Mouse (Mus musculus) lung, embryonic 16.5 days (tissue): ENCODE measurements around the gene B9d2. TPM values are rescaled to one million over a fixed set of nuclear protein-coding genes. Genes with fewer than 3 reads are reported as not detected.
A peak's percentile ranks its signal among the peaks of the same experiment; 100 is the strongest.

Source experiments
- ATAC-seq: fragments of 200-750 bp; cut with Nextera tagmentation; 2 replicates; pipeline ENCODE4 v1.8.0; 2017; ENCODE audit warnings: low read depth, mild to moderate bottlenecking, moderate library complexity
- H3K27ac ChIP-seq: fragments of 300-500 bp; sonication (generic); 2 replicates; pipeline ENCODE4 v1.5.1; 2014; ENCODE audit warnings: mild to moderate bottlenecking, control low read depth, low read length
- H3K27me3 ChIP-seq: fragments of 300-500 bp; sonication (generic); 2 replicates; pipeline ENCODE4 v1.6.1; 2014; ENCODE audit warnings: low read depth, low read length, mixed read lengths; ENCODE audit not compliant: control insufficient read depth, insufficient read depth
- H3K36me3 ChIP-seq: fragments of 300-500 bp; sonication (generic); 2 replicates; pipeline ENCODE4 v1.6.1; 2014; ENCODE audit warnings: low read length; ENCODE audit not compliant: control insufficient read depth, insufficient read depth
- H3K4me1 ChIP-seq: fragments of 300-500 bp; sonication (generic); replicated peaks from 2 replicates; pipeline ENCODE4 v1.6.1; 2014; ENCODE audit warnings: low read length, mixed read lengths; ENCODE audit not compliant: control insufficient read depth, insufficient read depth
- H3K4me2 ChIP-seq: fragments of 300-500 bp; sonication (generic); 2 replicates; pipeline ENCODE4 v1.6.1; 2014; ENCODE audit warnings: low read depth, low read length, control low read depth
- H3K4me3 ChIP-seq: fragments of 300-500 bp; sonication (generic); 2 replicates; pipeline ENCODE4 v1.5.1; 2014; ENCODE audit warnings: mild to moderate bottlenecking, low read length, control low read depth
- H3K9ac ChIP-seq: fragments of 300-500 bp; sonication (generic); 2 replicates; pipeline ENCODE4 v1.6.1; 2014; ENCODE audit warnings: low read length, control low read depth
- H3K9me3 ChIP-seq: fragments of 300-500 bp; sonication (generic); 2 replicates; pipeline ENCODE4 v1.6.1; 2016; ENCODE audit warnings: low read length; ENCODE audit not compliant: control insufficient read depth
- WGBS: fragments of 180-500 bp; shearing (Covaris S2); extraction: QIAGEN DNeasy Blood & Tissue Kit; methylation state at CpG from one replicate; pipeline ENCODE4 v1.1.7; 2014; 5-methylcytosine and 5-hydroxymethylcytosine counted together
- polyA plus RNA-seq: library from polyadenylated mRNA; unstranded; fragments of >200 nt; fragmentation: Nextera tagmentation; extraction: Ambion mirVana; gene quantifications from 2 replicates; pipeline ENCODE4 v1.2.1, GENCODE M21; 2015

The B9d2 gene
- polyA plus RNA-seq, 1 experiment from 2014 or later = 33.1 TPM

DNA sequence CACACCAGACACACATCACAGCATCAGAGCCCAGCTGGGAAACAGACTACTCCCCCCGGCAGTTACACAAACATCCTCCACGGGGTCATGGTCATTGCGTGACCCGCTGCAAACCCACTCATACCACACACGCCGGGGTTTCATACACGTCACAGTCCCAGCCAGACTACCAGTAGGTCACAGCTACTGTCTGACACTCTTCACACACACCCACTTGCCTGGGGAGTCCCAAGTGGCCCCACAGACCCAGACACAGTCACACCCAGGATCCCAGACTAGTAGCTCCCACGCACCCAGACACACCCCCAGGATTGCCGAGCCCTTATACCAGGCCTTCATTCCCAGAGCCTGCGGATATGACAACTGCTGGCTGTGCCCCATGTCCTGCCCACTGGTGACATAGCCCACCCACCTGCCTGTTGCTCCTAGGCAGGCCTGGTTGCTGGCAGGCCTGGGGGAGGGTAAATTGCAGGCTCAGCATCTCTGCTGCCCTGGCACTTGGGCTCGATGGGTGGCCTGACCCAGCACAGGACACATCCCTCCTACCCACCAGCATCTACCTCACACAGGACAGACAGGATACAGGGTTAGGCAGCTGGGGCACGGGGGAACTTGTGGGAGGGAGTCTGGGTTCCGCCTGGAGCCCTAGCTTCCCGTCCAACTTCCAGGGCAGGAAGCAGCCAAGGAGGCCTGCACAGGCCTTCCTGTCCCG lies 27.2 kb downstream of the B9d2 start:
- peaks cover 2% of the 10 kb centered on the region; the same call in 1 of the 2 replicates for H3K36me3 ChIP-seq
- peak overlapping the region; percentile 82 for H3K27ac ChIP-seq
- H3K4me3 ChIP-seq = no peak overlapping the region
- H3K4me1 ChIP-seq = peaks cover 43% of the 10 kb centered on the region
- H3K27me3 ChIP-seq = no peaks in the 10 kb centered on the region; the same call in 1 of the 2 replicates
- H3K9ac ChIP-seq = no peak overlapping the region
- peak; percentile 78 for ATAC-seq
- H3K9me3 ChIP-seq = no peaks in the 10 kb centered on the region
- WGBS = 36% methylated on average over 15 of the region's 15 CpGs
- H3K4me2 ChIP-seq = no peak overlapping the region

DNA sequence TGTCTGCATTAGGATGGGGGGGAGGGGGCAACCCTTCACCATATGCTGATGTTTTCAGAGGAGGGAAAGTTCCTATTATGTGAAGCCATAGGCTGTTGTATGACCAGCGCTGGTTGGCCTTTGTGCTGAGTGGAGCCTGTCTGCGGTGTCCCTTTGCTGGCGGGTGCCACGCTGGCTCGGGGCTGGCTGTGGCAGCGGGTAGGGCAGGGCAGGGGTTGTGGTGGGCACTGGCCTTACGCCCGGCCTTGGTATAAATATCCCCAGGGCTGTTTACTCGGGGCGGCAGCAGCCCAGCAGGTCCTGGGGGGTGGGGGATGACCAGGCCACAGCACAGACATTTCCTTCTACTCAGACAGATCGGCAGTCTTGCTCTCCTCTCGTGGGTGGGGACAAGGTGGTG lies 29.4 kb downstream of the B9d2 start:
- 8% methylated on average over 12 of the region's 12 CpGs for WGBS
- H3K4me1 ChIP-seq = peaks cover 35% of the 10 kb centered on the region
- no peak overlapping the region for H3K4me2 ChIP-seq

DNA sequence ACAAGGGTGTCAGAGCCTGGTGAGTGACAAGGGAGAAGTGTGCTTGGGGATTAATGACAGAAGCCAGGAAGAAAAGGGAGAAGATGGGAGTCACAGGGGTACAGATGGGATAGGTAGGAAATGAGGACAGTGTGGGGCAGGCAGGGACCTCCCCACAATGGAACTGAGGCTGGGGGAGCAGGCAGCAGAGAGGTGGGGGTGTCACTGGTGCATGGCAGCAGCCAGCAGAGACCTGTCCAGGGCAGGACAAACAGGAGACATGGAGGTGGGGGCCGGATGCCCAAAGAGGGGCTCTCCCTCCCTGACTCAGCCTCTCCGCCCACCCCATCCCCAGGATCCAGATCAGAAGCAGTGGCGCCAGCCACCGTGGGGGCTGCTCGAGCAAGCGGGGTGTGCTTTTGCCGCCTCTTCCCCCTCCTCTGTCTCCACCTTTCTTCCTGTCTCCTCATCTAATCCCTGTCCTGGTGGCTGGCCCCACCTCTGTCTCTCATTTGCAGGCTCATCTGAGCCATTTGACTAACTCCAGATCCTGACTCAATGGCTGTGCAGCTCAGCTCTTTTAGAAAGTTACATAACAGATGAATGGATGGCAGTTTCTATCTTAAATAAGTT lies 30.0 kb downstream of the B9d2 start:
- Histone ChIP-seq H3K4me2 (no peak overlapping the region), H3K9ac (peak overlapping the region; percentile 36), H3K27me3 (no peaks in the 10 kb centered on the region), H3K27ac (0 out of 2 replicates have a peak overlapping the region, but pooled peaks have one; percentile 2), H3K36me3 (peaks cover 29% of the 10 kb centered on the region), H3K4me1 (peaks cover 30% of the 10 kb centered on the region), H3K9me3 (no peaks in the 10 kb centered on the region), H3K4me3 (no peak overlapping the region)
- ATAC-seq = no peak
- WGBS = 13% methylated on average over 7 of the region's 7 CpGs

More for the DNA sequence above, 29.4 kb downstream of the B9d2 start:
- Histone ChIP-seq H3K27me3 (no peaks in the 10 kb centered on the region), H3K27ac (0 out of 2 replicates have a peak overlapping the region, but pooled peaks have one; percentile 2), H3K9ac (peak overlapping the region; percentile 19; the same call in 1 of the 2 replicates), H3K4me3 (no peak overlapping the region), H3K36me3 (peaks cover 23% of the 10 kb centered on the region), H3K9me3 (no peaks in the 10 kb centered on the region)
- no peak for ATAC-seq

DNA sequence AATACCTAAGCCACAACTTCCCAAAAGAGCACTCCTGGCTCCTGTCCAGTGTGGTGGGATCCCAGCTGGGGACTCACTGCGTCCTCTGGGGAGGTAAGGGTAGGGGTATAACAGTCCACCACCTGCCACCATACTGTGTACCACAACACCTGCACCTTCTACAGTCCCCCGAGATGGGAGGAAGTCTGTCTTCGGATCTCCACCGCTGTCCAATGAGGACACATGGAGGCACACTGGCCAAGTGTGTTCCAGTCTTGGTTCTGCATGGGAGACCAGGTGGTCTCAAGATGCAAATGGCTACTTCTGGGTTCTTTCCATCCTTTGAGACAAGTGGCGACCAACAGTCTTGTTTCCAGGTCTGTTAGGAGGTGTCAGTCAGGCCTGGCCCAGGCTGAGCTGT lies 30.6 kb downstream of the B9d2 start:
- Histone ChIP-seq H3K36me3 (peaks cover 33% of the 10 kb centered on the region), H3K4me3 (no peak overlapping the region), H3K27me3 (no peaks in the 10 kb centered on the region), H3K9ac (no peak overlapping the region), H3K4me1 (peaks cover 24% of the 10 kb centered on the region), H3K4me2 (no peak overlapping the region), H3K27ac (no peak overlapping the region), H3K9me3 (no peaks in the 10 kb centered on the region)
- WGBS = 69% methylated on average over 5 of the region's 5 CpGs
- ATAC-seq = no peak

DNA sequence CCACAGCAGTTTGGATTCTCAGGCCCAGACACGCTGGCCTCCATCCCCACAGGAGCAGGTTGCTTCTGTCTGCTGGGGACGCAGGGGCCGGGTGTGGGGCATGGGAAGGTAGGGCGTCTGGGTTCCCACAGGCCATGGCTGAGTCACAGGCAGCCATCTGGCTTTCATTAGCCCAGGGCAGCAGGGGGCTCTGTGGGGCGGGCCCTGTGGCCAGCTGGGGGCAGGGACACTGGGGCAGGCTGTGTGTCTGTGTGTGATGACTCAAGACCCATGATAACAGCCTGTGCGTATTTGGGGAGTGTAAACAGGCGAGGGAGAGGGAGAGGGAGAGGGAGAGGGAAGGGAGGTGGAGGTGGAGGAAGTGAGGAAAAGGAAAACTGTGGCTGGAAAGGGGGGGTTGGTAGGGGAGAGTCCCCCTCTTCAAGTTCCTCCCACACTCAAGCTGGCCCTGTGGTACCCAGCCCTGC lies 31.2 kb downstream of the B9d2 start:
- H3K4me3 ChIP-seq = no peak overlapping the region
- ATAC-seq = no peak
- H3K4me1 ChIP-seq = peaks cover 18% of the 10 kb centered on the region
- H3K9ac ChIP-seq = no peak overlapping the region
- peaks cover 33% of the 10 kb centered on the region for H3K36me3 ChIP-seq
- no peaks in the 10 kb centered on the region for H3K27me3 ChIP-seq
- WGBS = 39% methylated on average over 7 of the region's 7 CpGs
- no peak overlapping the region for H3K27ac ChIP-seq
- no peak overlapping the region for H3K4me2 ChIP-seq
- H3K9me3 ChIP-seq = no peaks in the 10 kb centered on the region

DNA sequence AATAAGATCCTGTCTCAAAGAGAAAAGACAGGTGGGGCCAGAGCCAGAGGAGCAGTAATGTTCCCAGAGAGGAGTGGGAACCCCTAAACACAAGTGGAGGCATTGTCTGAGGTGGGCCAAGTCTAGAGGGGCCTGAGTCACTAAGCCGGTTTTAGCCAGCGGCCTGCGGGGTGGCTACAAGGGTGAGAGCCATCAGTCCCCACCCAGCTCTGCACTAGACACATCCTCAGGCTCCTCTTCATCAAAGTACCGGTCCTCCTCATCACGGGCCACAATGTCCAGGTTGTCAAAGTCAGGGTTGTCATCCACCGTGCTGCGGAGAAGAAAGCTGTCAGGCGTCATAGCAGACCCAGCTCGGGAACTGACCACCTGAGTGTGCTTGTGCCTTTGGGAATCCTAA lies 32.2 kb downstream of the B9d2 start:
- 82% methylated on average over 9 of the region's 9 CpGs for WGBS
- Histone ChIP-seq H3K4me1 (peaks cover 14% of the 10 kb centered on the region), H3K27me3 (no peaks in the 10 kb centered on the region), H3K36me3 (peaks cover 33% of the 10 kb centered on the region), H3K27ac (no peak overlapping the region), H3K9me3 (no peaks in the 10 kb centered on the region), H3K4me3 (no peak overlapping the region), H3K9ac (no peak overlapping the region), H3K4me2 (no peak overlapping the region)
- ATAC-seq = no peak

DNA sequence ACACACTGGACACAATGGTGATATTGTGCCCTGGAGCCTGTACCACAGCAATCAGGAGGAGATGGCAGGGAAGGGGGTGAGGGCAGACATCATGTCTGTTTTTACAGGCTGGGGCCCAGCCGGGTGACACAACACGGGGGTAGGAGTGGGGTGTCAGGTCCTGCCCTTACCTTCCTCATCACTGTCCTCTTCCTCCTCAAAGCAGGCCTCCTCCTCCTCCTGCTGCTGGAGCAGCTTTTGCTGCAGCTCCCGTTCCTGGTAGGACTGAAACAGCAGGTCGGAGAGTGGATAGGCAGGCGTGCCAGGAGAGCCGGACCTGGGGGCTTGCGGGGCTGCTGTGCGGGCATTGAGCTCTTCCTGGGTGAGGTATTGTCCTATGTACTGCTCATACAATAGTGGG lies 34.0 kb downstream of the B9d2 start:
- Histone ChIP-seq H3K27ac (no peak overlapping the region), H3K9ac (no peak overlapping the region), H3K27me3 (no peaks in the 10 kb centered on the region), H3K9me3 (no peaks in the 10 kb centered on the region), H3K36me3 (peaks cover 33% of the 10 kb centered on the region), H3K4me2 (no peak overlapping the region), H3K4me3 (no peak overlapping the region), H3K4me1 (peaks cover 20% of the 10 kb centered on the region)
- WGBS = 93% methylated on average over 8 of the region's 8 CpGs
- no peak for ATAC-seq

DNA sequence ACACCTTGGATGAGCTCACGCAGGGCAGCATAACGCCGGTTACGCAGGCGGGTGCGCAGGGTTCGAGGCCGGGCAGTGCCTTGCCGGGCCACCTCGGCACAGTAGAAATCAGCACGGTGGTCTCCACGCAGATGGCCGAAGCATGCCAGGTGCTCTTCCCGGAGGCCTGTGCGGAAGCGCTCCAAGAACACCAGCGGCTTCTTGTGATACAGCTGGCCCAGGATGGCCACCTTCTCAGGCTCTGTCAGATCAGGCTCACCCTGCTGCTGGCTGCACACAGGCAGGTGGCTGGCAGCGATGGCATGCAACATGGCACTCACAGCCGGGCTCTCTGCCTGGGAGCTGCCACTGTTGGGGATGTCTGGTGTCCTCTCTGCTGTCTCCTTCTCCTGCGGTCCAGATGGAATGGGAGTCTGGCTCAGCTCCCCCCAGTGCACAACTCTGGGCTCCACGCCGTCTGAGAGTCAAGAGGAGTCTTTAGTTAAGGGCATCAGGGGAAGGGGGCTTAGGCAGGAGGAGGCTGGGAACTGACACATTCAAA lies 35.2 kb downstream of the B9d2 start:
- WGBS = 93% methylated on average over 22 of the region's 22 CpGs
- H3K4me2 ChIP-seq = no peak overlapping the region
- no peak for ATAC-seq
- peaks cover 35% of the 10 kb centered on the region for H3K36me3 ChIP-seq
- no peak overlapping the region for H3K9ac ChIP-seq
- H3K27ac ChIP-seq = no peak overlapping the region
- no peak overlapping the region for H3K4me3 ChIP-seq
- no peaks in the 10 kb centered on the region for H3K27me3 ChIP-seq
- H3K4me1 ChIP-seq = peaks cover 17% of the 10 kb centered on the region
- H3K9me3 ChIP-seq = no peaks in the 10 kb centered on the region

DNA sequence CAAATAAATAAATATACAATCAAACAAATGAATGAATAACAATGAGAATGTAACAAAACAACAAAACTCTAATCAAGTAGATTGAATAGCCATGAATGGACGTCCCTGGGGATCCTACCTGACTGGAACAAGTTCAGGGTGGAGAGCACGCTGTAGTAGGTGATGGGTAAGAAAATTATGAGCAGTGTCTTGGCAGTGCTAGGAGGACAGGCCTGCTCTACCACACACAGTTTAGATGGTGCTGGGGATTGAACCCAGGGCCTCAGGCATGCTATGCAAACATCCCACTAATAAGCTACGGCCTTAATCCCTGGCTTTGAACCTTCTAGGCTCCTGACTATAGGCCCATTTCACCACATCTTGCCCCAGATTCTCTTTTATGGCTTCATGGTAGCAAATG lies 36.9 kb downstream of the B9d2 start:
- peaks cover 17% of the 10 kb centered on the region for H3K4me1 ChIP-seq
- no peaks in the 10 kb centered on the region for H3K9me3 ChIP-seq
- H3K36me3 ChIP-seq = peaks cover 46% of the 10 kb centered on the region
- no peak overlapping the region for H3K4me2 ChIP-seq
- H3K4me3 ChIP-seq = peak overlapping the region; percentile 63
- H3K27me3 ChIP-seq = no peaks in the 10 kb centered on the region
- no peak for ATAC-seq
- H3K9ac ChIP-seq = no peak overlapping the region
- H3K27ac ChIP-seq = no peak overlapping the region
- 84% methylated on average over 3 of the region's 3 CpGs for WGBS
